Mouse (Mus musculus) midbrain, embryonic 16.5 days (tissue): ENCODE data around the gene Prkce. TPM values are rescaled to one million over a fixed set of nuclear protein-coding genes. Genes with fewer than 3 reads are reported as not detected.

Experiments used
- ATAC-seq: fragments of 200-750 bp; cut with Nextera tagmentation; 2 replicates; pipeline ENCODE4 v1.8.0; 2017; ENCODE audit warnings: moderate TSS enrichment
- H3K27ac ChIP-seq: fragments of 300-500 bp; sonication (generic); 2 replicates; pipeline ENCODE4 v1.5.1; 2014; ENCODE audit warnings: mild to moderate bottlenecking, low read length, mixed read lengths
- H3K27me3 ChIP-seq: fragments of 300-500 bp; sonication (generic); 2 replicates; pipeline ENCODE4 v1.6.1; 2014; ENCODE audit warnings: low read depth, low read length, mixed read lengths; ENCODE audit not compliant: control insufficient read depth, insufficient read depth
- H3K36me3 ChIP-seq: fragments of 300-500 bp; sonication (generic); 2 replicates; pipeline ENCODE4 v1.6.1; 2014; ENCODE audit warnings: mild to moderate bottlenecking, low read length, moderate library complexity, mixed read lengths; ENCODE audit not compliant: control insufficient read depth, insufficient read depth
- H3K4me1 ChIP-seq: fragments of 300-500 bp; sonication (generic); 2 replicates; pipeline ENCODE4 v1.6.1; 2014; ENCODE audit warnings: mild to moderate bottlenecking, low read length, mixed read lengths; ENCODE audit not compliant: control insufficient read depth, insufficient read depth
- H3K4me2 ChIP-seq: fragments of 300-500 bp; sonication (generic); 2 replicates; pipeline ENCODE4 v1.6.1; 2014; ENCODE audit warnings: mild to moderate bottlenecking, low read length, mixed read lengths
- H3K4me3 ChIP-seq: fragments of 300-500 bp; sonication (generic); 2 replicates; pipeline ENCODE4 v1.5.1; 2014; ENCODE audit warnings: low read depth, mild to moderate bottlenecking, low read length, moderate library complexity, mixed read lengths
- H3K9ac ChIP-seq: fragments of 300-500 bp; sonication (generic); 2 replicates; pipeline ENCODE4 v1.6.1; 2014; ENCODE audit warnings: low read depth, low read length, mixed read lengths
- H3K9me3 ChIP-seq: fragments of 300-500 bp; sonication (generic); replicated peaks from 2 replicates; pipeline ENCODE4 v1.6.1; 2014; ENCODE audit warnings: mild to moderate bottlenecking, low read length, mixed read lengths; ENCODE audit not compliant: control insufficient read depth, poor library complexity, severe bottlenecking
- WGBS: fragments of 180-500 bp; shearing (Covaris S2); extraction: QIAGEN DNeasy Blood & Tissue Kit; methylation state at CpG from one replicate; pipeline ENCODE4 v1.1.7; 2014; 5-methylcytosine and 5-hydroxymethylcytosine counted together
- polyA plus RNA-seq: library from polyadenylated mRNA; unstranded; fragments of >200 nt; fragmentation: Nextera tagmentation; extraction: Ambion mirVana; gene quantifications from 2 replicates; pipeline ENCODE4 v1.2.1, GENCODE M21; 2015

The Prkce gene
- polyA plus RNA-seq, 1 experiment from 2014 or later: 41.5 TPM

DNA sequence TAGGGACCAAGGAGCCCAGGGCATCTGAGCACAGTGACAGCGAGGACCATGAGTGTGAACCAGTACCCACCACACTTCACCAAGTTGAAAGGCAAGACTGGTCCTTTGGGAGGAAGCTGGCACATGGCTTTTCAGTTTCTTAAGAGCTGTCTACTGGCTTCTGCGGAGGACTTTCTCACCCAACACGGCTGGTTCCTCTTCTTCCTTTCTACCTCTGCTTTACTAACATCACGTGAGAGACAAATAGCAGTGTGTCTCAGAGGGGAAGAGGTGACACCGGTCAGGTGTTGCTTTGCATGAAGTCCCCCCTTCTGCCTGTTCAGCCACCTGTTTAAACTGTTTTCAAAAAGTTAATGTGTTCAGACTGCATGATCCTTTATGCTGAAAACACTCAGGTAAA is 359.7 kb downstream of the Prkce start:
- 87% methylated on average over 5 of the region's 5 CpGs for WGBS
- ATAC-seq: no peak
- H3K36me3 ChIP-seq: no peaks in the 10 kb centered on the region
- H3K9ac ChIP-seq: no peak overlapping the region
- H3K4me1 ChIP-seq: no peaks in the 10 kb centered on the region
- H3K27me3 ChIP-seq: no peaks in the 10 kb centered on the region
- no peak overlapping the region for H3K27ac ChIP-seq
- H3K9me3 ChIP-seq: no peaks in the 10 kb centered on the region
- H3K4me2 ChIP-seq: no peak overlapping the region
- no peak overlapping the region for H3K4me3 ChIP-seq

DNA sequence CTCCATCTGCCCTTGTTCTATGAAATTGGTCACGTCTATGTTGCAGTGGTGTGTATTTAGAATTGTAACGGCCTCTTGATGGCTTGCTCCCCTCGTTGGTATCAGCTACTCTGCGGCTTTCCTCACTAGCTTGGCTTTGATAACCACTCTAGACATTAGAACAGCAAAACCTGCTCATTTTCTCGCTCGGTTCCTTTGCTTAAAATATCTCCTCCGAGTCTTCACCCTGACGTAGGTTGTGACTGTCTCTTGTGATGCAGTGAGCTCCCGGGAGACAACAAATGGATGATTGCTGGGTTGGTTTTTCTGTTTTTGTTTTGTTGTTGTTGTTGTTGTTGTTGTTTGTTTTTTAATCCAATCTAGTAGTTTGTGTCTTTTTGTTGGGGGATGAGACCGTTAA is 361.4 kb downstream of the Prkce start:
- 87% methylated on average over 10 of the region's 10 CpGs for WGBS
- Histone ChIP-seq H3K4me3 (no peak overlapping the region), H3K9ac (no peak overlapping the region), H3K4me1 (no peaks in the 10 kb centered on the region; the same call in 1 of the 2 replicates), H3K27me3 (no peaks in the 10 kb centered on the region), H3K36me3 (no peaks in the 10 kb centered on the region), H3K4me2 (no peak overlapping the region), H3K27ac (no peak overlapping the region), H3K9me3 (no peaks in the 10 kb centered on the region)
- no peak for ATAC-seq

GRCm38 (mm10) chr17:86529411-86529810 is 361.8 kb downstream of the Prkce start:
- Histone ChIP-seq H3K36me3 (no peaks in the 10 kb centered on the region), H3K27ac (no peak overlapping the region), H3K4me1 (no peaks in the 10 kb centered on the region; the same call in 1 of the 2 replicates), H3K9ac (no peak overlapping the region), H3K4me2 (no peak overlapping the region), H3K4me3 (no peak overlapping the region), H3K27me3 (no peaks in the 10 kb centered on the region), H3K9me3 (no peaks in the 10 kb centered on the region)
- ATAC-seq: no peak
- WGBS: 78% methylated on average over 4 of the region's 4 CpGs

GRCm38 (mm10) chr17:86531231-86531630 is 363.6 kb downstream of the Prkce start:
- Histone ChIP-seq H3K27me3 (no peaks in the 10 kb centered on the region), H3K36me3 (no peaks in the 10 kb centered on the region), H3K9ac (no peak overlapping the region), H3K4me2 (no peak overlapping the region), H3K4me1 (peaks cover 4% of the 10 kb centered on the region), H3K9me3 (no peaks in the 10 kb centered on the region), H3K4me3 (no peak overlapping the region), H3K27ac (no peak overlapping the region)
- 95% methylated on average over 6 of the region's 6 CpGs for WGBS
- ATAC-seq: no peak

- ATAC-seq: no peak
- Histone ChIP-seq H3K27me3 (no peaks in the 10 kb centered on the region), H3K27ac (no peak overlapping the region), H3K4me3 (no peak overlapping the region), H3K9ac (no peak overlapping the region), H3K9me3 (no peaks in the 10 kb centered on the region), H3K4me2 (no peak overlapping the region), H3K36me3 (no peaks in the 10 kb centered on the region), H3K4me1 (peaks cover 9% of the 10 kb centered on the region)
- 68% methylated on average over 16 of the region's 17 CpGs for WGBS
Measured at GRCm38 (mm10) chr17:86532783-86533548, 365.4 kb downstream of the Prkce start.

DNA sequence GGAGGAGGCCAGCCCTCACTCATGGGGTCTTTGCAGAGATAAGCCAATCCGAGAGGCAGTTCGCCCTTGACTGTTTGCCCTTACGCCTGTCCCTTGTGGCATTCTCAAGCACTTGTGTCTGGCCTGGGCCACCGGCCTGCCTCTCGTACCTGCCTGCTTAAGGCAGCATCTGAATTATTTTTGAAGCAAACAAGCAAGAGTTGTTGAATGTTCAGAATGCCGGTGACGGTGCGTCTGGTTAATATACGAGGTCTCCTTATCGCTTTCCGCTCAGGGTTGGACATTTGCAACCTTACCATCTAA is 365.9 kb downstream of the Prkce start:
- Histone ChIP-seq H3K36me3 (no peaks in the 10 kb centered on the region), H3K27ac (no peak overlapping the region), H3K9ac (no peak overlapping the region), H3K4me2 (no peak overlapping the region), H3K9me3 (no peaks in the 10 kb centered on the region), H3K4me3 (no peak overlapping the region), H3K4me1 (peaks cover 9% of the 10 kb centered on the region), H3K27me3 (no peaks in the 10 kb centered on the region)
- 83% methylated on average over 11 of the region's 11 CpGs for WGBS
- no peak for ATAC-seq

DNA sequence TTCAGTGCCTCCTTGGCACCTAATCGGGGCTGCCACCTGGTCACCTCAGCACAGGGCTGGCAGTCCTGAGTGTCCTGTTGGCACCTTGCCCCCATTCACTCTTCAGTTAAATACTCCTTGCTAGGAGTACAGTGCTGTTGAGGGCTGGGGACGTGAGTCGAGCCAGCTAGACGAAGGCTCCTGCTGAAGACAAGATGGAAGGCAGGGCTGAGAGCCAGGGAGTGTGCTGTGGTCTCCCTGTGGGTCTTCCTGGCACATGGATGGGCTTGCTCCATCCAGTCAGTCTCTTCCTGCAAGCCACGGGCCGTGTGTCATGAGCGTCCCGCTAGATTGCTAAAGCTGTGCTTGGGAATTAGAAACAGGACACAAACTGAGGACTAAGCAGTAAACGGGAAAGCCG is 367.5 kb downstream of the Prkce start:
- WGBS: 79% methylated on average over 10 of the region's 10 CpGs
- no peak overlapping the region for H3K27ac ChIP-seq
- 0 out of 2 replicates have a peak, but pooled peaks have one; percentile 16 for ATAC-seq
- H3K36me3 ChIP-seq: no peaks in the 10 kb centered on the region
- no peaks in the 10 kb centered on the region for H3K27me3 ChIP-seq
- no peak overlapping the region for H3K4me3 ChIP-seq
- peaks cover 9% of the 10 kb centered on the region for H3K4me1 ChIP-seq
- no peaks in the 10 kb centered on the region for H3K9me3 ChIP-seq
- no peak overlapping the region for H3K9ac ChIP-seq
- H3K4me2 ChIP-seq: no peak overlapping the region

DNA sequence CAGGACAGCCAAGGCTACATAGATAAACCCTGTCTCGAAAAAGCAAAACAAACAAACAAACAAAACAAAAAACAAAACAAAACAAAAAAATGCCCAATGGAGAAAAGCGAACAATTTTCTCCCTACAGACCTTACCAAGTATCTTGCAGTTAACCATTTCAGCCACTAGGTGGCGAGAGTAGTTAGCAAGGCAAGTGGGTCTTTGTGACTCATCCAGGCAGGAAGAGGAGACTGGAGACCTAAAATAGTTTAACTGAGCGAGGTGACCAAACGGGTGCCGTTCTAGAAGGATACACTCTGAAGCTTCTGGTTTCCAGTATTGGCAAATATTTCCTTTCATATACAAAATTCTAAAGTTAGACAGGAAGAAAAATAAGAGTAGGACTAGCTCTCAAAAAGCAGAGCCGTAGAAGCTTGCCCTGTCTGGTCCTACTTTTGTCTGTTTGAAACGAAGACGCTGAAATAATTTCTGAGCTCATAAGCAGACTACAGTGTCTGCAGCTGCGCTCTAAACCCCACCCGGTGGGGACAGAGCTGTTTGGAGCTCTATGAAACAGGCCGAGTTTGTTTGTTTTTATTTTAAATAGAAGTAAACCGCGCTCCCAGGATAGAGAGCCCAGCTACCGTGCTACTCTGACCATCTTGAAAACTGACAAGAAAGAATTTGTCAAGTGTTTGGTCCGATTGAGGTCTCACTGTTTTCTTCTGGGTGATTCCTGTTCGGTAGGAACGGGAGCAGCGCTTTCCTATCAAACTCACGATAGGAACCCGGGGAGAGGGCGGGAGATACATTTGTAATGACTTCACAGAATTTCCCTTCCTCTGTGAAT is 368.5 kb downstream of the Prkce start:
- no peaks in the 10 kb centered on the region for H3K36me3 ChIP-seq
- H3K9ac ChIP-seq: no peak overlapping the region
- peak overlapping the region; percentile 36; the same call in 1 of the 2 replicates for H3K27ac ChIP-seq
- no peaks in the 10 kb centered on the region for H3K9me3 ChIP-seq
- H3K4me2 ChIP-seq: peak overlapping the region; percentile 35
- H3K4me1 ChIP-seq: peaks cover 9% of the 10 kb centered on the region
- no peaks in the 10 kb centered on the region for H3K27me3 ChIP-seq
- peak; percentile 81; the same call in 1 of the 2 replicates for ATAC-seq
- H3K4me3 ChIP-seq: no peak overlapping the region; the same call in 1 of the 2 replicates
- 45% methylated on average over 22 of the region's 22 CpGs for WGBS

GRCm38 (mm10) chr17:86539881-86540430 is 372.4 kb downstream of the Prkce start:
- Histone ChIP-seq H3K27me3 (no peaks in the 10 kb centered on the region), H3K4me2 (no peak overlapping the region), H3K9ac (no peak overlapping the region), H3K4me3 (no peak overlapping the region), H3K9me3 (no peaks in the 10 kb centered on the region), H3K27ac (no peak overlapping the region), H3K36me3 (no peaks in the 10 kb centered on the region), H3K4me1 (peaks cover 9% of the 10 kb centered on the region)
- no peak for ATAC-seq
- WGBS: 86% methylated on average over 18 of the region's 18 CpGs
